ENCODE assay signal across 9 mouse cellular contexts in the genomic region with DNA sequence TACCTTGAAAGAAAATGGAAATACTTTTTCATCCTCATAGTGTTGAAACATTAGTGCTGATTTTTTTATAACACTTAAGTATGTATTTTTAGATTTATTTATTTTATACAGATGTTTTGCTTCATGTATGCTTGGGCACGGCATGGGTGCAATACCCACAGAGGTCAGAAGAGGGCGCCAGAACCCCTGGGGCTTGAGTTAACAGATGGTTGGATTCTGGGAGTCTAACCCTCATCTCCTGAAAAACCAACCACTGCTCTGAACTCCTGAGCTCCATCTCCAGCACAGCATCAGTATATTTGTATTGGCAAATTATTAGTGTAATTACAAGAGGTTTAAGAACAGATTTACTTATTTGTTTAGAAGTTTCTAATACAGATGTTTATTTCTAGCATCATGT. TPM values are rescaled to one million over a fixed set of nuclear protein-coding genes. Genes with fewer than 3 reads are reported as not detected.
A peak's percentile ranks its signal among the peaks of the same experiment; 100 is the strongest.
DNase-seq lines count a peak whose midpoint lies in the region; ATAC-seq and TF ChIP-seq lines count a peak whose summit lies in the region.
"Had no signal": no experiment of that assay in that cellular context is flagged by ENCODE, and none has a peak within 500 bp of the region (broad histone marks: within the 10 kb centered on the region; RNA-seq: fewer than 3 reads in every experiment).

No protein-coding gene starts in this region.

- no peaks in the 10 kb centered on the region for H3K4me1 ChIP-seq in embryonic fibroblast, embryonic 13.5 days (ENCODE audit: control insufficient read depth, insufficient read depth, low read length)
- H3K4me1 ChIP-seq in lung, postnatal 0 days (ENCODE audit: insufficient read depth, low read depth, low read length): no peaks in the 10 kb centered on the region

- H3K4me2 ChIP-seq in lung, postnatal 0 days (replicated peaks; ENCODE audit: low read depth, low read length): no peak overlapping the region

- peak; percentile 36; the same call in 1 of the 2 replicates for ATAC-seq in cerebellum, adult (ENCODE audit: insufficient number of reproducible peaks, low FRiP score, low TSS enrichment)
- peak; percentile 62 for ATAC-seq in lung, postnatal 0 days

- DNase-seq in cerebellum, adult 9-10 months: no peak
- peak; percentile 76 for DNase-seq in 416B (ENCODE audit: low read depth)
- peak; percentile 86 for DNase-seq in adrenal gland, postnatal 10 days
- peak; percentile 82 for DNase-seq in kidney, adult 18-20 months
- DNase-seq in lung, postnatal 0 days (ENCODE audit: low spot score): peak; percentile 81
- peak; percentile 52 for DNase-seq in skeletal muscle tissue, adult 2 months (ENCODE audit: low read depth, low spot score)

- TF ChIP-seq POLR2A in embryonic fibroblast, embryonic 13.5 days (IDR thresholded peaks at IDR 0.05; ENCODE audit: low read depth, low read length): no peak

- H3K4me3 ChIP-seq in embryonic fibroblast, embryonic 13.5 days (ENCODE audit: insufficient read depth, low read length): no peak overlapping the region
- H3K4me3 ChIP-seq in lung, postnatal 0 days (ENCODE audit: low read depth, low read length): no peak overlapping the region

- H3K9ac ChIP-seq in lung, postnatal 0 days (replicated peaks; ENCODE audit: low read depth): no peak overlapping the region

- no peak overlapping the region for H3K27ac ChIP-seq in embryonic fibroblast, embryonic 13.5 days (ENCODE audit: insufficient read depth, low read length)
- no peak overlapping the region for H3K27ac ChIP-seq in lung, postnatal 0 days (ENCODE audit: low read length)

- H3K27me3 ChIP-seq in lung, postnatal 0 days (replicated peaks; ENCODE audit: insufficient read depth, low read length): no peaks in the 10 kb centered on the region

- peak; percentile 62; the same call in 1 of the 2 replicates for TF ChIP-seq CTCF in embryonic fibroblast, embryonic 13.5 days (IDR thresholded peaks at IDR 0.05; ENCODE audit: borderline replicate concordance, insufficient read depth, low read length)
- peak; percentile 93 for TF ChIP-seq CTCF in lung, postnatal 0 days (IDR thresholded peaks at IDR 0.05)

- WGBS in lung, postnatal 0 days: 1% methylated on average over 2 of the region's 2 CpGs

- TF ChIP-seq EP300 in lung, postnatal 0 days (IDR thresholded peaks at IDR 0.05): no peak

- H3K36me3 ChIP-seq in lung, postnatal 0 days (ENCODE audit: insufficient read depth, low read length): no peaks in the 10 kb centered on the region

- no peaks in the 10 kb centered on the region for H3K9me3 ChIP-seq in lung, postnatal 0 days (ENCODE audit: low read length)

RNA-seq across cellular contexts. Expression of a gene that starts 16.2 kb away (rescaled TPM):
- not detected for total RNA-seq in adrenal gland, postnatal 10 days (2021)
- not detected in 2 replicates for polyA plus RNA-seq in embryonic fibroblast, embryonic 13.5 days (2011; ENCODE audit: insufficient read length, low read depth, missing spikeins)
- not detected in 2 replicates for polyA plus RNA-seq in lung, postnatal 0 days (2015; fragmentation: Nextera tagmentation; extraction: Ambion mirVana)
- polyA plus RNA-seq: large intestine, adult 2 months had no signal

RNA-seq across cellular contexts. Expression of a gene that starts 16.2 kb away (rescaled TPM):
- total RNA-seq in adrenal gland, postnatal 10 days (2021): 10 to 100 TPM; 74.5 to 81.4 TPM
- polyA plus RNA-seq in embryonic fibroblast, embryonic 13.5 days (2011; ENCODE audit: insufficient read length, low read depth, missing spikeins): 103 and 123 TPM in 2 replicates
- 54.1 and 59.7 TPM in 2 replicates for polyA plus RNA-seq in lung, postnatal 0 days (2015; fragmentation: Nextera tagmentation; extraction: Ambion mirVana)

RNA-seq across cellular contexts. Expression of a gene that starts 16.9 kb away (rescaled TPM):
- 1 to 10 TPM in 1 of 2 experiments, under 1 TPM in 1; 0.60 to 1.2 TPM for total RNA-seq in adrenal gland, postnatal 10 days (2021)
- not detected in 2 replicates for polyA plus RNA-seq in embryonic fibroblast, embryonic 13.5 days (2011; ENCODE audit: insufficient read length, low read depth, missing spikeins)
- polyA plus RNA-seq in lung, postnatal 0 days (2015; fragmentation: Nextera tagmentation; extraction: Ambion mirVana): 0.19 TPM in 1 of 2 replicates, not detected in the other

RNA-seq across cellular contexts. Expression of a gene that starts 21.4 kb away (rescaled TPM):
- under 1 TPM in 1 of 2 experiments, not detected in 1; 0.24 TPM for total RNA-seq in adrenal gland, postnatal 10 days (2021)
- polyA plus RNA-seq in embryonic fibroblast, embryonic 13.5 days (2011; ENCODE audit: insufficient read length, low read depth, missing spikeins): not detected in 2 replicates
- polyA plus RNA-seq in lung, postnatal 0 days (2015; fragmentation: Nextera tagmentation; extraction: Ambion mirVana): 0.38 and 0.44 TPM in 2 replicates
- polyA plus RNA-seq: large intestine, adult 2 months had no signal

RNA-seq across cellular contexts. Expression of a gene that starts 35.2 kb away (rescaled TPM):
- total RNA-seq in adrenal gland, postnatal 10 days (2021): not detected
- polyA plus RNA-seq in embryonic fibroblast, embryonic 13.5 days (2011; ENCODE audit: insufficient read length, low read depth, missing spikeins): 0.70 TPM in 1 of 2 replicates, not detected in the other
- 0.40 TPM in 1 of 2 replicates, not detected in the other for polyA plus RNA-seq in lung, postnatal 0 days (2015; fragmentation: Nextera tagmentation; extraction: Ambion mirVana)
- polyA plus RNA-seq: large intestine, adult 2 months had no signal
